Mouse (Mus musculus) bone marrow, adult 2 months (tissue): ENCODE measurements at regions not wholly inside any gene's neighbourhood (a gene's known extent, or its start where the extent isn't known, plus 50 kb on each side); places are given as distances from the start of the nearest gene placed in this dataset.

Source experiments
- CTCF ChIP-seq: fragments of 200-500 bp; IDR thresholded peaks from 2 replicates; pipeline ENCODE4 v1.5.1; 2011; ENCODE audit warnings: low read length, control low read depth; ENCODE audit not compliant: control insufficient read depth, insufficient read depth
- POLR2A ChIP-seq: fragments of 200-500 bp; IDR thresholded peaks from 2 replicates; pipeline ENCODE4 v1.6.1; 2011; ENCODE audit warnings: low read depth, mild to moderate bottlenecking, control low read depth, low read length, borderline replicate concordance; ENCODE audit not compliant: control insufficient read depth

- TF ChIP-seq CTCF (no peak), POLR2A (no peak)
These were observed 243.5 kb upstream of the Irx5 start for GRCm38 (mm10) chr8:92113901-92114300.
